Mouse (Mus musculus) neutrophil, adult 5-6 weeks (primary cell): ENCODE measurements around the gene Gm8104. TPM values are rescaled to one million over a fixed set of nuclear protein-coding genes. Genes with fewer than 3 reads are reported as not detected.
"Not testable (repeated sequence)": the region's sequence is repeated elsewhere in the genome, so short reads cannot be mapped to it uniquely, and the experiment has no call there.

Experiments used
- ATAC-seq: fragments of 151-379, 151-347 bp; 2 replicates; pipeline ENCODE4 v1.8.0; 2017; ENCODE audit warnings: mild to moderate bottlenecking, moderate TSS enrichment; ENCODE audit not compliant: insufficient number of reproducible peaks, poor library complexity, low FRiP score, severe bottlenecking; ENCODE audit errors: extremely low read depth
- total RNA-seq: library from RNA; stranded (forward); fragments of 200-1000 nt; gene quantifications from 2 replicates; pipeline ENCODE4 v1.2.3, GENCODE M21; 2017

Gm8104 gene
- not detected in 2 replicates for total RNA-seq

DNA sequence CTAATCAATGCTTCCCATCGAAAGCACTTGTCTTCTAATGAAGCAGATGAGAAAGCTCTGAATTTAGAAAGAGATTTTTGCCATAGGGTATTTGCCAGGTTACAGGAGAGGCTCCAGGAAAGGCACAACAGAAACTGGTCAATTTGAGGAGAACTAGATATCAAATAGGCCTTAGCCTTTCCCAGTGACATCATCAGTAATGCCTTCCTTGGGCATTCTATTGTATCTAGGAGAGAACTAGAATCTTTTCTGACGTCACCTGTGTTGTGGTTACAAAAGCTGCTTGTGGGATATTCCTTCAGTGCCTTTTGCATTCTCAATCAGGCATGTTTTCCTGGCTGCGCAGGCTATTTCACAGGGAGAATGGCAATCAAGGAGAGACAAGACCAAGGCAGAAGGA is at the start of gene Gm8104:
Gm8104 (plus strand) TSS at position 301 of the 400 bp plus-strand sequence.
- ATAC-seq = not testable (repeated sequence)

DNA sequence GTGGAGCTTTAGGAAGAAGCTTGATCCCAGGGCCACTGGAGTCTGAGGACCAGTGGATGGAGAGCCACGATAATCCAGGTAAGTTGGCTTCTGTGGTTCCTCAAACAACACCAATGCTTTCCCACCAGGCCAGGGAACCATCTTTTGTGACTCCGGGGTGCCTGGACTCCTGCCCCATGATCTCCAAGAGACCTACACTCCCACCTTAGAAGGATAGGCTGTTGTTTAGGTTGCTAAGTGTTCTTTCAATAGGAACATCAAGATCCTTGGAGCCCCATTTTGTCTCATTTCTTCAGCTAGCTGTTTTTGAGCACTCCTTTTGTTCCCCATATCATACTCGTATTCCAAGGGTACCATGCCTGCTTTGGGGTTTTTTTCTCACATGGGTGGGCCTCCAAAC is 42.3 kb upstream of the Gm8104 start:
- ATAC-seq = not testable (repeated sequence)

DNA sequence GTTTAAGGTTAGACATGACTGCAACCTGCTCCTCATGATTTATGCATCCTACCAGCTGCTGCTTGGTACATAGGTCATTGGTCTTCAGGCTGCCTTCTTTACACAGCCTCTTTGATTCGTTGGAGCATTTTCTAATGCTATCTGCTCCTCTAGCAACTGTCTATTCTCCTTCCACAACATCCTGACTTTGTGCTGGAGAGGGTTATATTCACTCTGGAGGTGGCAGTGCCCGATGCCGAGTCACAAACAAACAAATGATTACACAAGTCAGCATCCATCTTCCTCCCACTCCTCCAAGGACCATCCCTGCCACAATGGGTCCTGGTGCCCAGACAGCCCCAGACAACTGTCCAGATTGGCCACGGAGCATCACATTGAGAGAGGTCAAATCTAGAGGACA is 40.2 kb upstream of the Gm8104 start:
- ATAC-seq = not testable (repeated sequence)

DNA sequence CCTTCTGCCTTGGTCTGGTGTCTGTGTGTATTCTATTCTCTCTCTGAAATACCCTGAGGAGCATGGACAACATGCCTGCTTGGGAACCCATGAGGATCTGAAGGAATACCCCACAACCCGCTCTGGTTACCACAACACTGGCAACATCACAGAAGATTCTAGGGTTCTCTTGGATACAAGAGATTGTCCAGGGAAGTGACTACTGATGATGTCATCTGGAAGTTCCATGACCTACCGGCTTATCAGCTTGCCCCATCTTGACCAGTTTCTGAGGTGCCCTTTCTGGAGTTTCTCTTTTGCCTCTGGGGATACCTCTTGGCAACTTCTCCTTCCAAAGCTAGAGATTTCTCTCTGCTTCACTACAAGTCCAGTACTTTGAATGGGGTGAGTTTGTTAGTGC is 23.9 kb upstream of the Gm8104 start, which contains the start of gene Gm8094:
Gm8094 (minus strand) TSS at position 101 of the 400 bp plus-strand sequence.
- not testable (repeated sequence) for ATAC-seq

DNA sequence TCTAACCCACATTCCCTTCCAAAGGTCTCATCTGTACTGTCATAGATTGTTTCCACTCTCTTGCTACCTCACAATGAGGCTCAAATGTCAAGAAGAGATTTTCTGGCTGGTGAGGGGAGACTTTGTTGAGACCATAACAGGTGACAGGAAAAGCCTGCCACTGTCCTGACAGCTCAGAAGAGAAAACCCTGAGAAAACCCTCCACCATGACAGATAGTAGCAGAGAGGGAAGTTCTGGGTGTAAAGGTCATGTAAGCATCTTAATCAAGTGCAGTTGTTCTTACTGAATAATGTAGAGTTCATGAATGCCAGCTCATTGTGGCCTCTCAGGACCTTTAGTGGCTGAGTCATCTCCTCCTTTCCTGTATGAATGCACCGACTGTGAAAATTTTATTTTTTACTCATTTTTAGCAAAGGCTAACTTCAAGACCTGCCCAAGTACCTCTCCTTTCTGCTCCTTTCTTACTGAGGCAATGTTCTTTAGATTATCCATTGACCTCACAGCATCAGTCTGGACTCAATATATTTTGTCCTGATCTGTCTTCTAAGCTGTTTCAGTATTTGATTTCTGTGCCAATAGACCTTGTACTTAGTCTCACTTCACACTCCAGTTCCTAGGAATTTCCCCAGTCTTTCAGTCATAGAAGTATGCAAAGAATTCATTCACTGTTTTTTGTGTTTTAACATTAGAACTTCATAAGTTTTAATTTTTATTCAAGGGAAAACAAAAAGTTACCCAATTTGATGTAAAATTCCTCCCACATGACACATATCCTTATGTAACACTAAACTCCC is 15.3 kb upstream of the Gm8104 start:
- ATAC-seq = not testable (repeated sequence)

DNA sequence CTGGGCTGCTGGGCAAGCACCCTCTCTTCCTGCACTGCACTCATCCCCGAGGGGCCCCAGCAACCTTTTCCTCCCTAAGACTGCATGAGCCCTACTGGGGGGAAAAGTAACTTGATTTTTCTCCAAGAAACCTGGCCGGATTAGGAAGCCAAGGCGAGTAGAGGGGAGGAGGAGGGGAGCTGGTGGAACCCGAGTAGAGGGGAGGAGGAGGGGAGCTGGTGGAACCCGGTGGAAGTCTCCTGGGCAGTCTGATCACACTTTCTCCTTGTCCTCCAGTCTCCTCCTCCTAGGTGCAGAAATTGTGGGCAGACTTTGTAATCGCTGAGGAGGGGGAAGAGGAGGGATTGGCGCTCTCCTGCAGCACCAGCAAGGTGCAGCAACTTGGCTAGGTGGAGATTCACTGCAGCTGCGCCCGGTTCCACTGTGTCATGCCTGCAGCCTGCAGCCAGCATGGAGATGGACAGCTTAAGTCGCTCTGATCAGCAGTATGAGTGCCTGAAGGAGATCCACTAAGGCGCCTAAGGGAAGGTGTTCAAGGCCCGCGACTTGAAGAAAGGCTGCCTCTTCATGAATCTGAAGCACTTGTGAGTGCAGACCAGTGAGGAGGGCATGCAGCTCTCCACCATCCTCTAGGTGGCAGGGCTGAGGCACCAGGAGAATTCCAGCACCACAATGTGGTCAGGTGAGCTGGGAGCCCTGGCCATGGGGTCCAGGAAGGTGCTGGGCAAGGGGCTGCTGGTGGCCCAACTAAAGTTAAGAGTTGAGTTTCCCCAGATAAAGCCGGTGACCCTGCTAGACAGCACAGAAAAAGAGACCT is 11.1 kb upstream of the Gm8104 start:
- not testable (repeated sequence) for ATAC-seq

DNA sequence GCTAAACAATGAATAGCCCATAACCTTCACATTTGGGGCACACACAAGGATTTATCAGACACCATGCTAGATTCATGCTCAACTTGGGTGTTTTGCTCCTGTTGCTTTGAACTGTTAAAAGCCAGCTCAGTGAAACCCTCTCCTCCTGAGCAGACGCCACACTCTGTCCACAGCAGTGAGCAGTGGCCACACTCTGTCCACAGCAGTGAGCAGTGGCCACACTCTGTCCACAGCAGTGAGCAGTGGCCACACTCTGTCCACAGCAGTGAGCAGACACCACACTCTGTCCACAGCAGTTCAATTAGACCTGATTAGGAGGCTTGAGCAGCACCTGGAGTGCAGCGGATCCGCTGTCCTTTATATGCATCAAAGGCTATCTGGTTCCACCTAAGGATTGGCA is 19.3 kb downstream of the Gm8104 start:
- not testable (repeated sequence) for ATAC-seq

DNA sequence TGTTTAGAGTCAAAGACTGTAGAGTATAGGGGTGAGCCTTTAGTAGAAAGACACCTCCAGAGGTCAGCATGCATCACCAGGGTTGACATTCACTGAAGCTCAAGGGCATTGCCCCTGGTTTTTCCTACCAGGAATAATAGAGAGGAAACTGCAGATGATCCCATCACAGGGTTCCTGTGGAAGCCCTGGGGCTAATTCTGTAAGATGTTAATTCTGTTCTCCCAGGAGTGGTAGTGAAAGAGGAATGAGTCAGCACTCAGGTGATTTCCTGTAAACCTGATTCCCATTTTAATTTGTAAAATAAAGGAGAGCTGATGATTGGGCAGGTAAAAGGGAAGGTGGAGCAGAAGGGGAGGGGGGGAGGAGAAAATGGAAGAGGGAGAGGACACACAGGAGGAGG is 25.9 kb downstream of the Gm8104 start:
- ATAC-seq = not testable (repeated sequence)

Other genes starting within 250 kb of the Gm8104 start
- not detected in 2 replicates for gene Gm21977, start 247.1 kb upstream of the Gm8104 start, total RNA-seq
- not detected in 2 replicates for gene Gm8082, start 107.0 kb upstream of the Gm8104 start, total RNA-seq
- not detected in 2 replicates for gene Gm10376, start 85.0 kb upstream of the Gm8104 start, total RNA-seq
- not detected in 2 replicates for gene Gm8094, start 24.0 kb upstream of the Gm8104 start, total RNA-seq
- not detected in 2 replicates for gene Gm7233, start 79.3 kb downstream of the Gm8104 start, total RNA-seq
- not detected in 2 replicates for gene Gm8122, start 134.7 kb downstream of the Gm8104 start, total RNA-seq
- not detected in 2 replicates for gene Gm8126, start 158.0 kb downstream of the Gm8104 start, total RNA-seq
- not detected in 2 replicates for gene Gm9732, start 174.4 kb downstream of the Gm8104 start, total RNA-seq
- not detected in 2 replicates for gene Gm8127, start 193.2 kb downstream of the Gm8104 start, total RNA-seq
- gene 1700001F09Rik, start 247.2 kb downstream of the Gm8104 start, total RNA-seq = not detected in 2 replicates